Mouse (Mus musculus): ENCODE results near the gene Fam219a.

GRCm38 (mm10) chr4:41507998-41508397 is 61.3 kb downstream of the Fam219a start:
- TF ChIP-seq CTCF (IDR thresholded peaks at IDR 0.05; ENCODE audit: borderline replicate concordance, insufficient read depth, low read depth, low read length) (no peak), POLR2A (IDR thresholded peaks at IDR 0.05; ENCODE audit: borderline replicate concordance, insufficient read depth, low read length) (no peak)

Measured in cerebellum, adult 2 months (tissue).